Mouse (Mus musculus) limb, embryonic 13.5 days (tissue): ENCODE data around the gene Chrm2. TPM values are rescaled to one million over a fixed set of nuclear protein-coding genes. Genes with fewer than 3 reads are reported as not detected.

Experiments
- ATAC-seq: fragments of 200-750 bp; cut with Nextera tagmentation; 2 replicates; pipeline ENCODE4 v1.8.0; 2017; ENCODE audit warnings: low read depth, moderate number of reproducible peaks, moderate TSS enrichment; ENCODE audit not compliant: low FRiP score
- H3K27ac ChIP-seq: fragments of 300-500 bp; sonication (generic); 2 replicates; pipeline ENCODE4 v1.5.1; 2015; ENCODE audit warnings: inconsistent platforms, mild to moderate bottlenecking, moderate library complexity
- H3K27me3 ChIP-seq: fragments of 300-500 bp; sonication (generic); 2 replicates; pipeline ENCODE4 v1.6.1; 2015; ENCODE audit warnings: mild to moderate bottlenecking, inconsistent platforms
- H3K36me3 ChIP-seq: fragments of 300-500 bp; sonication (generic); 2 replicates; pipeline ENCODE4 v1.6.1; 2015; ENCODE audit warnings: inconsistent platforms, mild to moderate bottlenecking, moderate library complexity
- H3K4me1 ChIP-seq: fragments of 300-500 bp; sonication (generic); 2 replicates; pipeline ENCODE4 v1.6.1; 2015; ENCODE audit warnings: inconsistent platforms
- H3K4me2 ChIP-seq: fragments of 300-500 bp; sonication (generic); replicated peaks from 2 replicates; pipeline ENCODE4 v1.6.1; 2015; ENCODE audit warnings: inconsistent platforms, mild to moderate bottlenecking, moderate library complexity
- H3K4me3 ChIP-seq: fragments of 300-500 bp; sonication (generic); 2 replicates; pipeline ENCODE4 v1.5.1; 2015; ENCODE audit warnings: moderate library complexity, mild to moderate bottlenecking, inconsistent platforms
- H3K9ac ChIP-seq: fragments of 300-500 bp; sonication (generic); 2 replicates; pipeline ENCODE4 v1.6.1; 2015; ENCODE audit warnings: mild to moderate bottlenecking, inconsistent platforms
- H3K9me3 ChIP-seq: fragments of 300-500 bp; sonication (generic); 2 replicates; pipeline ENCODE4 v1.6.1; 2016; ENCODE audit warnings: inconsistent platforms
- WGBS: fragments of 180-500 bp; shearing (Covaris S2); methylation state at CpG from one replicate; pipeline ENCODE4 v1.1.7; 2015; 5-methylcytosine and 5-hydroxymethylcytosine counted together
- polyA plus RNA-seq: library from polyadenylated mRNA; unstranded; fragments of >200 nt; fragmentation: Nextera tagmentation; extraction: Ambion mirVana; gene quantifications from 2 replicates; pipeline ENCODE4 v1.2.1, GENCODE M21; 2015

The Chrm2 gene
- polyA plus RNA-seq, 1 experiment from 2014 or later = 1.1 TPM

DNA sequence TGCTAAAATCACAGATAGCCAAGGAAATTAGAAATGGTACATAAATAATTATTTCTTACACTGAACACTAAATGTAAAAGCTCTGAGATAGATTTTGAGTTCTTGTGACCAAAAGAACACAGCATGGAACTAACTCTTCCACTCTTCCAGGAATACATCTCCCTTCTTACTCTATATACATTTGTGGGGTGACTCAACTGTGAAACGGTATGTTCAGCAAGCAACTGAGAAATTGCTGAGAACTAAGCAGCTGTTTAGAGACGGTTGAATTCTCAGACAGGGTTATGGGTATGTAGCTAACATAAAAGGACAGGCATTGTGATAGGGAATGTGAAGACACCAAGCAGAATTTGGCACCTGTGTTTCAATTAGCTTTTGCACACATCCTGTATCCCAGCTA, 51.3 kb downstream of the Chrm2 start:
- Histone ChIP-seq H3K9ac (no peak overlapping the region), H3K27ac (no peak overlapping the region), H3K4me3 (no peak overlapping the region), H3K9me3 (no peaks in the 10 kb centered on the region), H3K4me1 (no peaks in the 10 kb centered on the region), H3K4me2 (no peak overlapping the region), H3K36me3 (no peaks in the 10 kb centered on the region), H3K27me3 (no peaks in the 10 kb centered on the region)
- ATAC-seq = no peak
- 79% methylated on average over 2 of the region's 2 CpGs for WGBS

DNA sequence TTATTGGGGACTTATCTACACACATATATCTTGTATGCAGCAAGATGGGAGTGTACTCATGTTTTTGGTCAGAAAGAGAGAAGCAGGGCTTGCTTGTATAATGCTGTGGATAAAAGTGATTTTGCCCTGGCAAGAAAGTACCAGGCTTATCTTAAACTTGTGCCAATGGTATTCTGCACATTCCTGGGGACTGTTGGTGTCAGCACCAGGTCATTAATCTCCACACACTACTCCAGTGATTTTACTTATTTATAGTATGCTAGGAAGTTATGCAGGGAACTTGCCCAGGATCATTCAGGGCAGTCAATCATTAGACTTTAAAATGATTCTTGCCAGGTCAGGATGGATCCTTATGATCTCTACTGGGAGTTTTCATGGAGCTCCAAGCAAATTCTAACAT, 63.6 kb downstream of the Chrm2 start:
- Histone ChIP-seq H3K9ac (no peak overlapping the region), H3K9me3 (no peaks in the 10 kb centered on the region), H3K36me3 (no peaks in the 10 kb centered on the region), H3K4me2 (no peak overlapping the region), H3K4me3 (no peak overlapping the region), H3K27ac (no peak overlapping the region), H3K27me3 (no peaks in the 10 kb centered on the region), H3K4me1 (no peaks in the 10 kb centered on the region)
- no peak for ATAC-seq

DNA sequence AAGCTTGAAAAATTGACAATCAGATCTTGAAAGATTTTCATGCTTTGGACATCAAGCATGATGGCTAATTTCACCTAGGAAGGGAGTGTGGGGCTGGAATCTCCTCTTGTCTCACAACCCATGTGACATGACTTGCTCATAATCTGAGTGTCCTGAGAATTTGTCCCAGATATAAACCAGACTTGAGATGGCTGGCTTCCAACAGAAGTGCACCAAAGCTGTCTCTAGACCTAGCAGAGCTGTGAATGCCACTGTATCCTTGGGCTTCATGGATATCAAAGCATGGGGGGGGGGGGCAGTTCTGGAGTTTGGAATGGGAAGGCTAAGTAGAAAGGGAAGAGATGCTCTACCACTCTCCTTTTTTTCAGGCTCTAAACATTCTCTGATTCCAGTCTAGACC, 67.2 kb downstream of the Chrm2 start:
- H3K9me3 ChIP-seq = no peaks in the 10 kb centered on the region
- H3K9ac ChIP-seq = no peak overlapping the region
- H3K4me3 ChIP-seq = no peak overlapping the region
- H3K36me3 ChIP-seq = no peaks in the 10 kb centered on the region
- H3K27me3 ChIP-seq = no peaks in the 10 kb centered on the region
- no peak overlapping the region for H3K27ac ChIP-seq
- no peaks in the 10 kb centered on the region for H3K4me1 ChIP-seq
- ATAC-seq = no peak
- no peak overlapping the region for H3K4me2 ChIP-seq

DNA sequence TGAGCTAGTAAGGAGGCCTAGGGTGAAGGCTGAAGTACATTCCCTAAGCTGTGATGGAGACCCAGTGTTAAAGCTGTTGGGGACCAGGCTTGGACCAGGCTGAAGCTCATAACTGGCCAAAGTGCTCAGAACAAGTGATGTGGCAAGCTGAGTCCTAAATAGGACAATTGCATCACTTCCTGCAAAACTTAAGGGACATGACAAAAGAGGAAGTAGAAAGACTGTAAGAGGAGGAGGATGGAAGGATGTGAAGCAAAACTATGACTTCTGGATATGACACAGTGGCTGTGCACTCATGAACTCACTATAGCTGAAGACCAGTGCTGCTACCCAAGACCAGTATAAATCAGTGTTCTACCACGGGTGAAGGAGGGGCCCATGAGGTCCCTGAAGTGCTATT, 69.1 kb downstream of the Chrm2 start:
- no peaks in the 10 kb centered on the region for H3K36me3 ChIP-seq
- 63% methylated on average over 1 of the region's 1 CpGs for WGBS
- no peak overlapping the region for H3K4me2 ChIP-seq

DNA sequence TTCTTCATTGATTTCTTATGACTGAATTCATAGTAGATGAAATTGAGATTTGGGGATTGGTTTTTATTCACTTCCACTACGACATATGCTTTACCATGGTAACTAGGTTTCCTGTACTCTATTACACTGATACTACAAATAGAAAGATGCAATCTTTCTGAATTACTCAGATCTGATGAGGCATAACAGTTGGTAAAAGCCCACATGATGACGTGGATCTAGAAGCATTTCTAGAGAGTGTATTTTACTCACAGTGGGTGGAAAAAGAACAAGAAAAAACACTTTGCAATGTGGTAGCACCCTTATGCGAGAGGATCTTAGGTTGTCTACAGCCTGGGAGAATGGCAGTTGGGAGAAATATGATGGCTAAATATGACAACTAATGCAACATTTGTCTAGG, 76.1 kb downstream of the Chrm2 start:
- H3K4me1 ChIP-seq = no peaks in the 10 kb centered on the region
- H3K9me3 ChIP-seq = no peaks in the 10 kb centered on the region
- WGBS = 88% methylated on average over 3 of the region's 3 CpGs
- no peaks in the 10 kb centered on the region for H3K36me3 ChIP-seq
- no peak for ATAC-seq
- H3K4me3 ChIP-seq = no peak overlapping the region
- no peaks in the 10 kb centered on the region for H3K27me3 ChIP-seq
- H3K9ac ChIP-seq = no peak overlapping the region
- no peak overlapping the region for H3K4me2 ChIP-seq
- no peak overlapping the region for H3K27ac ChIP-seq

More for the DNA sequence above, 69.1 kb downstream of the Chrm2 start:
- Histone ChIP-seq H3K27ac (no peak overlapping the region), H3K27me3 (no peaks in the 10 kb centered on the region), H3K4me3 (no peak overlapping the region), H3K9ac (no peak overlapping the region), H3K4me1 (no peaks in the 10 kb centered on the region), H3K9me3 (no peaks in the 10 kb centered on the region)
- no peak for ATAC-seq

DNA sequence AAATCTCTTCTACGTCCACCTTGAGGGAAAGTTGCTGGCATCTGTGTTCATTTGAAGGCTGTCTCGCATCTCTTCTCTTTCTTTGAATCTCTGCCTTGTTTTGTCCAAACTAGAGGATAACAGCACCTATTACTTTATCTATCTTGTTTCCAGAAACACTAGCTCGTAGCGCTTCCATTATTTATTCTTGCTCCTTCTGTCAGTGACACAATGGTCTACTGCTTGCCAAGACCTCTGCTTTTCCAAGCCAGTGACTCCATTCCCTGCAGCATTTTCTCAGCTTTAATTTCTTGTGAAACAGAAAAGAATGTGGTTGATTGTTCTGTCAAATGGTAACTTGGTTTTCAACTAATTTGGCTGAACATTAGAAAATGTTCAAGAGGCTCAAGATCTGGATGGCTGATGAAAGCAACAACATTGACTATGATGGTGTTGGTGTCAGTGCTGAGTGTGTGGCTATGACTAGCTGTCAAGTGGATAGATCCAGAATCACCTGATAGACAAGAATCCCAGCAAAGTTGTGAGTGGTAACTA, 96.3 kb downstream of the Chrm2 start:
- 82% methylated on average over 4 of the region's 4 CpGs for WGBS
- Histone ChIP-seq H3K9me3 (no peaks in the 10 kb centered on the region), H3K36me3 (no peaks in the 10 kb centered on the region), H3K4me1 (no peaks in the 10 kb centered on the region), H3K27ac (no peak overlapping the region), H3K4me2 (no peak overlapping the region), H3K27me3 (no peaks in the 10 kb centered on the region), H3K9ac (no peak overlapping the region), H3K4me3 (no peak overlapping the region)
- no peak for ATAC-seq

DNA sequence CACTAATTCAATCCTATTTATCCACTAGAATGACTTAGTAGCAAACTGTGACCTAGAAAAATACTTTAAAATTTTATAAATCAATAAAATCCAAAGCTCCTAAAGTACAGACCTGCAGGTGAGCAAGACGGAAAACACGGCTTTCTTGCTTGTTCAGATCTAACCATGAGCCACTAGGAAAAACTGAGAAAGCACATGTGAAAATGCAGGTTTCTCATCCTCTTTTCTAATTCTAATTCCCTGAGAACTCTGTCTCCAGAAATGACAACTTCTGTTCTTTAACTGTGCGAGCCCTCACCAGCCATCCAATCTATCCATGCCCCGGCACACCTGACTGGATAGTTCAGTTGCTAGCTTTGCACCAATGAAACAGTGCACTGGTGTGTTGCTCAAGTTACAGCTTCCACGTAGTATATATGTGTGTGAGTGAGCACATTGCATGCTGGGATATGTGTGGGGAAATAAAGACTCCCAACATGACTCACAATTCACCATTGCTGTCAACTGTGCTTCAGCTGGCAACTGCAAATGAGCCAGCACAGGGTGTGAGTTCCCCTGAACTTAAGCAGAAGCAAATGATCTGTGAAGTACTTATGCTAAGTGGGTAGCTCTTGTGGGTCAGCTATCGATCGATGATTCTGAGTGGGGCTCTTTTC, 119.3 kb downstream of the Chrm2 start:
- Histone ChIP-seq H3K9me3 (no peaks in the 10 kb centered on the region), H3K36me3 (no peaks in the 10 kb centered on the region), H3K4me2 (no peak overlapping the region), H3K27me3 (no peaks in the 10 kb centered on the region), H3K4me1 (peaks cover 5% of the 10 kb centered on the region; the same call in 1 of the 2 replicates), H3K9ac (no peak overlapping the region), H3K27ac (no peak overlapping the region), H3K4me3 (no peak overlapping the region)
- 63% methylated on average over 7 of the region's 7 CpGs for WGBS
- no peak for ATAC-seq

DNA sequence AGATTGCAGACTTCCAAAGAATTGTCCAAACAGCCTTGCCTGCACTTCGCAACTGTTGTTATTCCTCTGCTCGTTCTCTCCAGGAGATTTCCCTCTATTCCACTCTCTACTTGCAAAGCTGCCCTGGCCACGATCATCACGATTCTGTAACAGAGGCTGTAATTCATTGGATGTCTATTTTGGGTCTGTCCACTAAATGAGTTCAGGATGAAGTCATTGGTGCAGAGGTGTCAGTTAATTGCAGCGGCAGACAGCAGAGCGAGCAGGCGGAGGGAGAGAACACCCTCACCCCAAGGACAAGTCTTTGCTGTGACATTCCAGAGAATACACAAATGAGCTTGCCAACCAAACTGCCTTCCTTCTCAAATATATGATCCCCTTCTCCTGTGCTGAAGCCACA, 120.1 kb downstream of the Chrm2 start:
- H3K27ac ChIP-seq = no peak overlapping the region
- 25% methylated on average over 7 of the region's 7 CpGs for WGBS
- ATAC-seq = no peak
- no peaks in the 10 kb centered on the region for H3K9me3 ChIP-seq
- peaks cover 5% of the 10 kb centered on the region; the same call in 1 of the 2 replicates for H3K4me1 ChIP-seq
- no peak overlapping the region for H3K9ac ChIP-seq
- H3K36me3 ChIP-seq = no peaks in the 10 kb centered on the region
- no peak overlapping the region for H3K4me2 ChIP-seq
- no peaks in the 10 kb centered on the region for H3K27me3 ChIP-seq
- no peak overlapping the region for H3K4me3 ChIP-seq

DNA sequence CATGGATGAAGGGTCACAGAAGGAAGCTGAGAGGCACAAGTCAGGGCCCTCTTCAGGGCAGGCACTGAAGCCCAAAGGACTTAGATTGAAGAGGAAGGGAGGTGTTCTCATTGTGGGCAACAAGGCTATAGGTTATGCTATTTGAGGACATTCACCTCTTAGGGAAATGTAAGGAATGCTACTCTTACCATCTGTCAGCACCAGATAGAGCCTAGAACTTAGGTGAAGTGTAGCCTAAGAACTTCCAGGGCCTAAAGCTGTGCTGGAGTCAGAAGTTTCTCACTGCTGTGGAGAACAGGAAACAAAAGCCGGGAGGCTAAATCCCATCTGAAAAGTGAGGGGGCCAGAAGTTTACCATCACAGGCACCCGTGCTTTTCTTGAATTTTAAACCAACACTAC, 120.6 kb downstream of the Chrm2 start:
- 39% methylated on average over 2 of the region's 2 CpGs for WGBS
- Histone ChIP-seq H3K4me1 (peaks cover 5% of the 10 kb centered on the region; the same call in 1 of the 2 replicates), H3K36me3 (no peaks in the 10 kb centered on the region), H3K4me2 (no peak overlapping the region), H3K27me3 (no peaks in the 10 kb centered on the region), H3K9me3 (no peaks in the 10 kb centered on the region), H3K4me3 (no peak overlapping the region), H3K27ac (no peak overlapping the region), H3K9ac (no peak overlapping the region)
- no peak for ATAC-seq

DNA sequence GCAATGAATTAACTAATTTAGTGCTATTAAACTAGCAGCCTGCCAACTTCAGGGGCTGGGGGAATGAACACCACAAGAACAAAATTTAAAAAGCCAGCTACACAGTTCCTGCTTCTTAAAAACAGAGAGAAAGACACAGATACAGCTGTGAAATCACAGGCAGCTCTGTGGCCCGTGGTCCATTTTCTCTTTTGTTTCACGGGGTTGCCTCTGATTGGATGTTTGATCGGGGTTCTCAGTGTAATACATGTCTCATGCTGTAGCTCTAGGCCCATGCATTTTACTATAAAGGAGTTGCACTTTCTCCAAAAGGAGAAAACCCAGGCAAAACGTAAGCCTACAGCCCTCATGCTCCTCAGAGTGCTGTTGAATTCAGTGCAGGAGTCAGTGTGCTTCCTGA, 128.6 kb downstream of the Chrm2 start:
- 78% methylated on average over 4 of the region's 4 CpGs for WGBS
- no peak overlapping the region for H3K4me2 ChIP-seq
- no peaks in the 10 kb centered on the region for H3K4me1 ChIP-seq
- H3K36me3 ChIP-seq = no peaks in the 10 kb centered on the region
- H3K9me3 ChIP-seq = no peaks in the 10 kb centered on the region
- no peak overlapping the region for H3K27ac ChIP-seq
- ATAC-seq = no peak
- H3K4me3 ChIP-seq = no peak overlapping the region
- no peaks in the 10 kb centered on the region for H3K27me3 ChIP-seq
- H3K9ac ChIP-seq = no peak overlapping the region

DNA sequence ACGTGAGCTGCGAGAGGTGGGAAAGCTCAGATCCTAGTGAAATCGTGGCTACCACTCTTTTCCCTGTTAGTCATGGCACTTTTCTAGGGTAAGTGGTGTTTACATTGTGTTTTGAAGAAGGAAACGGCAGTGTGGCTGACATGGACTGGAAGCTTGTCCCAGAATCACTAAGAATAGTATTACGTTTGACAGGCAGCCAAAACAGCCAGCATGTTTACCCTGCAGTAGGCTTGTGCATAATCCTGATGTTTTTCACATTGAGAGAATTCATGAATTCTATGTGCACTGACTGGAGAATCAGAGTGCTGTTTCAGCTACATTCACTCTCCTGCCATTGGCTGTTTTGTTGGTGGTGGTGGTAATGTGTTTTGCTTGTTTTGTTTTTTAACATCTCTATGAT, 129.4 kb downstream of the Chrm2 start:
- H3K27ac ChIP-seq = no peak overlapping the region
- no peaks in the 10 kb centered on the region for H3K9me3 ChIP-seq
- H3K36me3 ChIP-seq = no peaks in the 10 kb centered on the region
- 61% methylated on average over 5 of the region's 5 CpGs for WGBS
- H3K27me3 ChIP-seq = no peaks in the 10 kb centered on the region
- H3K4me2 ChIP-seq = no peak overlapping the region
- no peak overlapping the region for H3K4me3 ChIP-seq
- no peak overlapping the region for H3K9ac ChIP-seq
- ATAC-seq = no peak
- no peaks in the 10 kb centered on the region for H3K4me1 ChIP-seq

DNA sequence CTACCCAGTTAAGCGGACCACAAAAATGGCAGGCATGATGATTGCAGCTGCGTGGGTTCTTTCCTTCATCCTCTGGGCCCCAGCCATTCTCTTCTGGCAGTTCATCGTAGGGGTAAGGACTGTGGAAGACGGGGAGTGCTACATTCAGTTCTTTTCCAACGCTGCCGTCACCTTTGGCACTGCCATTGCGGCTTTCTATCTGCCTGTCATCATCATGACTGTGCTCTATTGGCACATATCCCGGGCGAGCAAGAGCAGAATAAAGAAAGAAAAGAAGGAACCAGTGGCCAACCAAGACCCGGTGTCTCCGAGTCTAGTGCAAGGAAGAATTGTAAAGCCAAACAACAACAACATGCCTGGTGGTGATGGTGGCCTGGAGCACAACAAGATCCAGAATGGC, 135.7 kb downstream of the Chrm2 start:
- no peaks in the 10 kb centered on the region for H3K27me3 ChIP-seq
- no peak overlapping the region for H3K4me2 ChIP-seq
- H3K36me3 ChIP-seq = no peaks in the 10 kb centered on the region
- WGBS = 93% methylated on average over 11 of the region's 11 CpGs
- H3K4me1 ChIP-seq = no peaks in the 10 kb centered on the region
- no peaks in the 10 kb centered on the region for H3K9me3 ChIP-seq
- ATAC-seq = no peak
- H3K27ac ChIP-seq = no peak overlapping the region
- H3K9ac ChIP-seq = no peak overlapping the region
- no peak overlapping the region for H3K4me3 ChIP-seq

DNA sequence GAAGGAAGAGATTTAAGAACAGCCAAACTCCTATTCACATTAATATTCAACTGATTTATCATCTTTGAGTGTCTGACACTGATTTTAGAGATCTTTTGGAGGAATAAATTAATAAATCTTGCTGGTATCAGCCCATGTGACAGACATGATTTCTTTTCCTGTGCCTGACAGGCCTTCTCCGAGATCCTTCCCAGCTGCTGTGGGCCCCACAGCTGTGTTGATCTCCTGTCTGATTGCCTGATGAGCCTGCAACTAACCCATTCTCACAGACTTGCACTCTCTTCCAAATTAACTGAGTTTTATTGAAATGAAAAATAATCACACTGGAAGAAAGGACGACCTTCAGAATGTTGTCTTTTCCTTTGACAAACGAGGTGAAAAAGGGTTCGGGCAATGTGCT, 140.6 kb downstream of the Chrm2 start:
- no peak for ATAC-seq
- WGBS = 68% methylated on average over 4 of the region's 4 CpGs
- Histone ChIP-seq H3K36me3 (no peaks in the 10 kb centered on the region), H3K4me3 (no peak overlapping the region), H3K4me2 (no peak overlapping the region), H3K27me3 (no peaks in the 10 kb centered on the region), H3K9me3 (no peaks in the 10 kb centered on the region), H3K27ac (no peak overlapping the region), H3K9ac (no peak overlapping the region), H3K4me1 (no peaks in the 10 kb centered on the region)
